Mouse (Mus musculus) gastrocnemius, adult 8-10 months (tissue): ENCODE data around the gene Plekhh1. TPM values are rescaled to one million over a fixed set of nuclear protein-coding genes. Genes with fewer than 3 reads are reported as not detected.
"Not testable (repeated sequence)": the region's sequence is repeated elsewhere in the genome, so short reads cannot be mapped to it uniquely, and the experiment has no call there.

ENCODE experiments used
- DNase-seq, 2 experiments: peaks; one replicate each; pipeline ENCODE4 v3.0.0; 2022; ENCODE audit warnings: low spot score in 2 of 2
- total RNA-seq, 4 experiments: library from RNA; stranded (reverse); gene quantifications; 2 replicates each; pipeline ENCODE4 v1.2.4; 2022

Plekhh1 gene
- total RNA-seq, 4 experiments from 2014 or later = 0.61 to 2.7 (median 1.5) TPM

DNA sequence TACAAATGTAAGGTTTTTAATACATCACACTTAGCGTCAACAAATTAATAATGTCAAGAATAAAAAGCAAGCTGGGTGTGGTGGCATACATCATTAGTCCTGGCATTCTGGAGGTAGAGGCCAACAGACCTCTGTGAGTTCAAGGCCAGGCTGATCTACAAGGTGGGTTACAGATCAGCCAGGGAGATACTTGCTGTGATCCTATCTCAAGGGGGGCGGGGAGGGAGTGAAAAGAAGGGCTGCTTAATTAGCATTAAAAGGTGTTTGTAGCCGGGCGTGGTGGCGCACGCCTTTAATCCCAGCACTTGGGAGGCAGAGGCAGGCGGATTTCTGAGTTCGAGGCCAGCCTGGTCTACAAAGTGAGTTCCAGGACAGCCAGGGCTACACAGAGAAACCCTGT, 1.4 kb upstream of the Plekhh1 start:
- not testable (repeated sequence) for DNase-seq

GRCm38 (mm10) chr12:79034331-79034730, 5.4 kb downstream of the Plekhh1 start:
- DNase-seq = no peak

GRCm38 (mm10) chr12:79035349-79035748, 6.4 kb downstream of the Plekhh1 start:
- no peak for DNase-seq

- DNase-seq = no peak
Measured at GRCm38 (mm10) chr12:79039708-79040107, 10.7 kb downstream of the Plekhh1 start.

- no peak for DNase-seq
Measured at GRCm38 (mm10) chr12:79040201-79040827, 11.4 kb downstream of the Plekhh1 start.

GRCm38 (mm10) chr12:79041436-79041835, 12.5 kb downstream of the Plekhh1 start:
- DNase-seq = no peak

DNA sequence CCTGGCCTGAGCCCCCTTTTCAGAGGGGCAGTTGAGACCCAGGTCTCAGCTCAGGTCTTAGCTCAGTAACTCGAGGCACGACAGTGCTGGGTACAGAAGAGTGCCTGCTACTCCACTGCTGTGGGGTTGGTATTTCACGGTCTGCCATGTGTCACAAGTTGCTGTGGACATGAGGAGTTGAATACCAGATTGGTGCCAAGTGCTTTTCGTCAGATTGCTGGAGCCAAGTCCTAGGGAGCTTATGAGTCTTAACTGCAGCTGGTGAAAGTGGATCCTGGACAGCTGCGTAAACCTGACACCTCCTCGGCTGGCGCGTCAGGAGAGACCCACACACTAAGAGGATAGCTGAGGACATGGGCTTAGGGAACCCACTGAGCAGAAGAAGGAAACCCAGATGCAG, 15.7 kb downstream of the Plekhh1 start:
- peak; percentile 44 to 72 for DNase-seq

DNA sequence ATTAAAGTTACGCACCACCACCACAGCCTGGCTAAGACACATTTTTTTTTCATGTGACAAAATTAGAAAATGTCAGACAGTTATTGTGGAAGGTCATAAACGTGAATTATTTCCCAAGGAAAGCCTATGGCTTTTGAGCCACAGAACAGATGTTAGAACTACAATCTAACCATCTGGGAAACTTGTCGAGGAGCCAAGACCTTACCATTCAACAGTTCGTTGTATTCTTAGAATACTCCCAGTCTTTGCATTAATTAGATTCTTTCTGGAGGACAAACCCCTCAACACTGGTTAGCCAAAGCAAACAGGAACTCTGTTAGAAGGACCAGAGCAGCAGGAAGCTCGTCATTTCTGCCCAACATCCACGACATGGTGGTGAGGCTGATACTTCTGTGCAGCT, 17.2 kb downstream of the Plekhh1 start:
- no peak for DNase-seq

- DNase-seq = no peak
Measured at GRCm38 (mm10) chr12:79047203-79047602, 18.2 kb downstream of the Plekhh1 start.

DNA sequence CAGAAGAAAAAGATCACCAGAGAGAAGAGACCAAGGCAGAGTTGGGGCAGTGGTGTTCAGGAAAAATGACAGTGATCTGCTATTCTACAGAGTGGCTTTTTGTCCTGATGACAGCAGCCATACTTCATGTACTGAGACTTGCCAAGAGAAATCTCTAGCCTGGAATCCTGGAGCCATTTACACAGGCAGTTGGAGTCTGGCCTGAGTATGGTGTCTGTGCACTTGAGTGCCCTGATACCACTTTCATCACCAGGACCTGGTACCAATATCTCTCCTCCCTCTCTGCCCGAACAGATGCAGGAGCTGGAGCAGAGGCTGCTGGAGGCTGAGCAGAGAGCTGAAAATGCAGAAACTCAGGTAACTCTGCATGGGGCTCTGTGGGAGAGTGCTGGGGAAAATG, 19.9 kb downstream of the Plekhh1 start:
- no peak for DNase-seq

DNA sequence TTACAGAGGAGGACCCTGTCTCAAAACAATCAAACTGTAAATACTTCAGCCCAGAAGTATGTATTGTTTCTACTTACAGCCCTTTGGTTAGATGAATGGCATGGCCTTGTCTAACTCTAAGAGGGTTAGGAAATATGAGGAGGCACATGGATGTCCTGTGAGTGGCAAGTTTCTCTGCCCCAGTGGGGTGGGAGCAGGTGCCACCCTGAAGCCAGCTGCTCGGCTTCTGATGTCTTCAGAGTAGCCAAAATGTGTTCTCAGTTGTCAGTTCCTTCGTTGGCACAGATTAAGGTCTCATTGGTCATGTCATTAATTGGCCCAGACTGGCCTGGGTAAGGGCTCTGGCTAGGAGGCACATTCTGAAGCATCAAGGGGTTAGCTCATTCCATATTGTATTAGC, 20.8 kb downstream of the Plekhh1 start:
- no peak for DNase-seq

DNA sequence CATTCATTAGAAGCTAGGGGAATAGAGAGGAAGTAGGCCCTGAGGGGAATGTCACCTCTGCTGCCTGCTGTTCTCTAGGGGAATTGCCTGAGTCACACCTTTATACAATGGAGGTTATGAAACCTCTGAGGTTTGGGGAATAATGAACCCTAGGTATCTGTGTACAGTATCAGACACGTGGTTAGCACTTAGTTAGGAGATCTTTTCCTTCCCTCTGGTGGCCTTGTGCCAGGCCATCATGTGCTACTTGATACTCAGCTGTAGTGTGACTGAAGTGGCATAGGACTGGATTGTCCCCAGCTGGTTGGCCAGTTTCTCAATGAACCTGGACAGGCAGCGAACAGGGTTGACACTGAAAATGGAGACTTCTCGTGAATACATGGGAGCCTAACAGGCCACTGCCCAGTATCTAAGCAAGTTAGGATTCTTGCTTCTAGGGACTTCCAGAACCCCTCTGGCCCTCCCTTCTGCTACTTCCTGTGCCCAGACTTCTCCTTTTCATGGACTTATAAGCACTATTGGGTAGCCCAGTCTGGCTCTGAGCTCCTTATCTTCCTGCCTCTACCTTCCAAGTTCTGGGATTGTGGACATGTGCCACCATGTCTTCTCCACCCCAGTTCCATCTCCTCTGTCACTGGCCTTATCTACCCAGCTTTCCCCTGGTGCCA, 21.7 kb downstream of the Plekhh1 start:
- no peak for DNase-seq

- no peak for DNase-seq
Measured at GRCm38 (mm10) chr12:79052073-79052472, 23.1 kb downstream of the Plekhh1 start.

- no peak for DNase-seq
Measured at GRCm38 (mm10) chr12:79055276-79055675, 26.3 kb downstream of the Plekhh1 start.

DNA sequence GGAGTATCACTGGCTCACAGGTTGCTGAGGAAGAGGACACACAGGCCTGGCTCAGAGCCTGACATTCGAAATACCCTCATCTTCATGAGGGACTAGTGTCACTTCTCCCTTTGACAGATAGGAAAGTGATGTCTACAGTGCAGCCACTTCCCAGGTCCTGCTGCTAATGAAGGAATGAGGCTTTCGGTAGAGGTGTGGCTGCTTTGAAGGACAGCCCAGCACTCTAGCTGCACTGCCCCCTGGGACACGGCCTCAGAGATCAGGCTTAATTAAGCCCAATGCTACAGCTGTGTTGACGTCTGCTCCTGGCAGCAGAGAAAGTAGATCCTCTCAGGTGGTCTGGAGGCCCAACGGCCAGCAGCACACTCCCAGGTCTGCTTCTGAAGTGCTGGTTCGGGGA, 30.6 kb downstream of the Plekhh1 start:
- no peak for DNase-seq

DNA sequence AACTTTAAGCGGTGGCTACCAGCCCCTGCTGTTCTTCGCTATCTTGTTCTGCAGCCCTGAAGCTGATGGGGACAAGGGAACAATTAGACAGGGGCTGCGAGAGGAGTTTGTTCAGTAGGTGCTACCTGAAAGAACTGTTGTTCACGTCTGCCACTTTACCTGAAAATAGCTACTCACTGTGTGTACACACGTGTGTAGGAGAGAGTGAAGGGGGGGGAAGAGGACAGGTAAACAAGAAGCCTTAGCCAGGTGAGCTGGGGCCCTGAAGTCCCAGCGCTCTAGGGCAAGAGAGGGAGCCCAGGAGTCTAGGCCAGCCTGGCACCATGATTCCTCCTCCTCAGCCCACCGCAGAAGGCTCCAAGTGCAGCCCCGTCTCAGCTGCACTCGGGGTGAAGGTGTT, 31.2 kb downstream of the Plekhh1 start:
- no peak for DNase-seq

DNA sequence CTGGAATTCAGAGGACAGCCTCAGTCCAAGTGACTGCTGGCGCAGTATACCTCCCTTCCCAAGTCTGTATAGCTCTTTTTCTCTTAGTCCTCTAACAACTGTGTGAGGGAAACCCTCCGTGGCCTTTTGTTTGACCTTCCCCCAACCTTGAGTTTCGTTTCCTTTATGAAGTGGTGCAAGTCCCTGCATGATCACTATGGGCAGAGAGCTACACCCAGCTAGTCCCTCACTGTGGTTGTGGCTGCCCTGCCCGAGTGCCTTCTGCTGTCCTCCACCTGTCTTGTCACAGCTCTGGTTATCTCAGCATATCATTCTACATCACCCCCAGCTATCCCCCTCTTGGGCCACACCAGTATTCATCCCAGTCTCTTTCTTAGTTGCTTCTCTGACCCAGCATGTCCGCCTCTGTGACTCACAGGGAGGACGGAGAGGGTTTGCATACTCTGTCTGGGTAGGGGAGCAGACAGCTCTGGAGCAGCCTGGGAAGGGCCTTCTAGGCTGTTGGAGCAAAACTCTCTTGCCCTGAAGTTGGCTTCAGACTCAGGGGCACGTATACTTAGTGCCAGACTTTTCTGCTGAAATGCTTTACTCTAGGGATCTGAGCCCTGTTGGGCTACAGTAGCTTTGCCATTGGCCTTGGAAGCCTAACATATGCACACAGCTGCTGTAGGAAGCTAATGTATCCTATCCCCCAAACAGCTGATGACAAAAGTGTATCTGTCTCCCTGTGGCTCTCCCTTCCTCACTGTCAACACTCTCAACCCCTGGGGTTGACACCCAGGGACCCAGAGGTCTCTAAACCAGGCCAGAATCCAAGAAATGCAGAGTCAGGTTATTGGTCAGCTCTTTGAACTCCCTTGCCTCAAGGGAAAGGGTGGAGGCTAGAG, 32.0 kb downstream of the Plekhh1 start:
- DNase-seq = no peak

DNA sequence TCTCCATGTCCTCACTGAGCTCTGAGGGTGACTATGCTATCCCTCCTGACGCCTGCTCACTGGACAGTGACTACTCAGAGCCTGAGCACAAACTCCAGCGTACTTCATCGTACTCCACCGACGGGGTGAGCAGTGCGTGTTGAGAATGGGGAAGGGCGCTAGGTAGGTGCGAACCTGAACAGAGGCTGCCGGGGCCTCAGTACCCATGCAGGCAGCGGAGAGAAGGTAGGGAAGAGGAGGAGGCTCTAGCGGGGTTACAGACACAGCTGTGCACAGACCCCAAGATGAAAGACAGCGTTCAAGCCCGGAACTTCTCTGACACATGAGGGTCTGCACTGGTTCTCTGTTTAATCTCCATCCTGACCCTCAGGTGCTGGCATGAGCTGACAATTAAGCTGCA, 35.5 kb downstream of the Plekhh1 start:
- no peak for DNase-seq

GRCm38 (mm10) chr12:79066431-79066830, 37.5 kb downstream of the Plekhh1 start:
- no peak for DNase-seq

GRCm38 (mm10) chr12:79067526-79067925, 38.6 kb downstream of the Plekhh1 start:
- DNase-seq = peak in 1 of 2 experiments; percentile 41

DNA sequence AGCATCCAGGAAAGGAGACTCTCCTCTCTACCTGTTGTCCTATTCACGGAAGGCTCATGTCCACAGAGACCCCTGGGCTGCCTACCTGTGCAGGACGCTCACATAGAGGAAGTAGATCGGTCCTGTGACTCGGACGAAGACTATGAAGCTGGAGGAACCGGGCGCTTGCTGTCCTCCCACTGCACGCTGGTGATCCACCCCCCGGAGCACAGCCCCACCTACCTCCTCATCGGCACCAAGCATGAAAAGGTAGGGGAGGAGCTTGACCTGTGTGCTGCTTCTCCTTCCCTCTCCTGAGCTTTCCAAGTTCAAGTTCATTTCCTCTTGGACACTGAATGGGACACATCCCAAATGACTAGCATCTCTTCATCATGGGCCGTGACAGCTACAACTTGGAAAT, 39.3 kb downstream of the Plekhh1 start:
- no peak for DNase-seq

- no peak for DNase-seq
Measured at GRCm38 (mm10) chr12:79069187-79069608, 40.2 kb downstream of the Plekhh1 start.
